In the genomic region with DNA sequence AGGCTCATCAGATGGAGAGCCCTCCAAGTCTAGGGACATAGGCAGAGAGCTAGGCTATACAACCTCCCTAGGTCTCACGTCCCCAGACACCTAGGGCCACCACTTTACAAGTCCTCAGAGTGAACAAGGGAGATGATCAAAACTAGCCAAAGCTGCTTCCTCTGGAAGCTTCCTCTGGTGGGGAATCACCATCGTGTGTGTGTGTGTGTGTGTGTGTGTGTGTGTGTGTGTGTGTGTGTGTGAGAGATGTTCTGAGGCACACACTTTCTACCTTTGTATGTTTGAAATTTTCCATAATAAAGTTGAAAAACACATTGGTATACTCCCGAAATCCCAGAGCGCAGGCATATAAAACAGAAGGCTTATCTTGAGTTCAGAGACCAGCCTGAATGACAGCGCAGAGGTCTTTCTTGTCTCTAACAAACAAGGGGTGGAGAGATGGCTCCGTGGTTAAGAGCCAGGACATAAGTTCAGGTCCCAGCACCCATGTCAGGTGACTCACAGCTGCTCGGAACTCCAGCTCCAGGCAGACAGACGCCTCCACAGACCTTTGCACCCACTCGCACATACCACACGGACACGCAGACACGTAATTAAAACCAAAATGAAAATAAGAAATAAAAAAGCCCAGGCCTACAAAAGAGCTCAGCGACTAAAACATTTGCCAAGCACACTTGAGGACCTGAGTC, we compare ENCODE assay signal across 19 mouse cellular contexts. TPM values are rescaled to one million over a fixed set of nuclear protein-coding genes. Genes with fewer than 3 reads are reported as not detected.
A peak's percentile ranks its signal among the peaks of the same experiment; 100 is the strongest.
DNase-seq lines count a peak whose midpoint lies in the region; ATAC-seq and TF ChIP-seq lines count a peak whose summit lies in the region.
"Had no signal": no experiment of that assay in that cellular context is flagged by ENCODE, and none has a peak within 500 bp of the region (broad histone marks: within the 10 kb centered on the region; RNA-seq: fewer than 3 reads in every experiment).

No protein-coding gene starts in this region.

- no peaks in the 10 kb centered on the region for H3K9me3 ChIP-seq in embryonic facial prominence, embryonic 13.5 days
- no peaks in the 10 kb centered on the region for H3K9me3 ChIP-seq in embryonic facial prominence, embryonic 10.5 days
- H3K9me3 ChIP-seq in kidney, embryonic 16.5 days (ENCODE audit: low read length), result no peaks in the 10 kb centered on the region
- peaks cover 11% of the 10 kb centered on the region for H3K9me3 ChIP-seq in CH12.LX (replicated peaks; ENCODE audit: low read length)
- H3K9me3 ChIP-seq in hindbrain, embryonic 16.5 days (ENCODE audit: control insufficient read depth, low read length), result no peaks in the 10 kb centered on the region
- H3K9me3 ChIP-seq: embryonic facial prominence, embryonic 12.5 days; hindbrain, embryonic 12.5 days; liver, embryonic 13.5 days; midbrain, embryonic 10.5 days had no signal

- H3K27ac ChIP-seq in embryonic facial prominence, embryonic 13.5 days, result 0 out of 2 replicates have a peak overlapping the region, but pooled peaks have one; percentile 11
- H3K27ac ChIP-seq in embryonic facial prominence, embryonic 10.5 days (replicated peaks), result no peak overlapping the region
- no peak overlapping the region for H3K27ac ChIP-seq in kidney, adult 2 months (ENCODE audit: insufficient read depth, low read depth, low read length)
- H3K27ac ChIP-seq in kidney, embryonic 16.5 days (ENCODE audit: low read length), result no peak overlapping the region
- H3K27ac ChIP-seq in CH12.LX (ENCODE audit: insufficient read depth, low read depth), result peak overlapping the region; percentile 99
- no peak overlapping the region for H3K27ac ChIP-seq in hindbrain, embryonic 16.5 days (ENCODE audit: low read depth, low read length)
- H3K27ac ChIP-seq: hindbrain, embryonic 12.5 days; midbrain, embryonic 10.5 days had no signal

- H3K27me3 ChIP-seq in embryonic facial prominence, embryonic 13.5 days, result no peaks in the 10 kb centered on the region
- no peaks in the 10 kb centered on the region for H3K27me3 ChIP-seq in embryonic facial prominence, embryonic 10.5 days (replicated peaks; ENCODE audit: low read depth, poor library complexity, severe bottlenecking)
- H3K27me3 ChIP-seq in kidney, adult 2 months (replicated peaks; ENCODE audit: control insufficient read depth, insufficient read depth, low read length), result no peaks in the 10 kb centered on the region
- no peaks in the 10 kb centered on the region for H3K27me3 ChIP-seq in kidney, embryonic 16.5 days (ENCODE audit: insufficient read depth, low read length)
- H3K27me3 ChIP-seq in CH12.LX (replicated peaks), result no peaks in the 10 kb centered on the region
- no peaks in the 10 kb centered on the region for H3K27me3 ChIP-seq in hindbrain, embryonic 16.5 days (replicated peaks; ENCODE audit: control insufficient read depth, insufficient read depth, low read length)
- H3K27me3 ChIP-seq: embryonic facial prominence, embryonic 12.5 days; hindbrain, embryonic 12.5 days; liver, embryonic 13.5 days had no signal

- dilution Hi-C loops in CH12.LX (cut with MboI; ENCODE audit: extremely low pct_ligation_motif_present, extremely low pct_unique_long_range_greater_than_20kb, low sequenced_read_pairs), result no loop called here

- 79% methylated on average over 13 of the region's 13 CpGs for WGBS in embryonic facial prominence, embryonic 13.5 days
- 88% methylated on average over 13 of the region's 13 CpGs for WGBS in embryonic facial prominence, embryonic 10.5 days
- whole genome bisulfite sequencing in kidney, adult 2 months, result 61% methylated on average over 13 of the region's 13 CpGs
- WGBS in kidney, embryonic 16.5 days, result 69% methylated on average over 13 of the region's 13 CpGs
- WGBS in hindbrain, embryonic 16.5 days, result 84% methylated on average over 13 of the region's 13 CpGs

- in situ Hi-C loops in CH12.LX (cut with MboI; ENCODE audit: low pct_ligation_motif_present, low pct_unique_long_range_greater_than_20kb, low sequenced_read_pairs), result no loop called here

- no peak for TF ChIP-seq CTCF in kidney, adult 2 months (conservative IDR thresholded peaks at IDR 0.05; ENCODE audit: insufficient read depth, insufficient read length, low read depth, low read length)
- no peak for TF ChIP-seq CTCF in CH12.LX (conservative IDR thresholded peaks at IDR 0.05 in 1 of 2, IDR thresholded peaks at IDR 0.05 in 1 of 2; ENCODE audit: low read depth in 2 of 2, low read length in 2 of 2)

- TF ChIP-seq RAD21 in CH12.LX (IDR thresholded peaks at IDR 0.05; ENCODE audit: low read depth, low read length), result no peak

- H3K36me3 ChIP-seq in embryonic facial prominence, embryonic 13.5 days, result no peaks in the 10 kb centered on the region
- H3K36me3 ChIP-seq in embryonic facial prominence, embryonic 10.5 days (replicated peaks), result no peaks in the 10 kb centered on the region
- H3K36me3 ChIP-seq in kidney, adult 2 months (ENCODE audit: control insufficient read depth, insufficient read depth, low read length), result no peaks in the 10 kb centered on the region
- no peaks in the 10 kb centered on the region for H3K36me3 ChIP-seq in kidney, embryonic 16.5 days (ENCODE audit: insufficient read depth, low read length)
- H3K36me3 ChIP-seq in CH12.LX (replicated peaks in 1 of 2; ENCODE audit: control insufficient read depth in 1 of 2, insufficient read depth in 1 of 2, low read length in 1 of 2), result peaks cover 9 to 47% of the 10 kb centered on the region in 2 experiments
- H3K36me3 ChIP-seq in hindbrain, embryonic 16.5 days (ENCODE audit: control insufficient read depth, insufficient read depth, low read length), result no peaks in the 10 kb centered on the region
- H3K36me3 ChIP-seq: embryonic facial prominence, embryonic 12.5 days; hindbrain, embryonic 12.5 days; liver, embryonic 13.5 days; midbrain, embryonic 10.5 days had no signal

- no peak for ATAC-seq in embryonic facial prominence, embryonic 13.5 days (ENCODE audit: insufficient number of reproducible peaks, insufficient read depth, low FRiP score, low TSS enrichment, low read depth)
- no peak for ATAC-seq in kidney, embryonic 16.5 days (ENCODE audit: low FRiP score, low TSS enrichment)
- no peak for ATAC-seq in hindbrain, embryonic 16.5 days
- ATAC-seq: forebrain, embryonic 14.5 days had no signal

- peaks cover 56% of the 10 kb centered on the region for H3K4me1 ChIP-seq in embryonic facial prominence, embryonic 13.5 days
- H3K4me1 ChIP-seq in embryonic facial prominence, embryonic 10.5 days, result peaks cover 35% of the 10 kb centered on the region
- no peaks in the 10 kb centered on the region; the same call in 1 of the 2 replicates for H3K4me1 ChIP-seq in kidney, adult 2 months (ENCODE audit: control insufficient read depth, insufficient read depth, low read length)
- peaks cover 34% of the 10 kb centered on the region for H3K4me1 ChIP-seq in kidney, embryonic 16.5 days (ENCODE audit: insufficient read depth, low read length)
- H3K4me1 ChIP-seq in CH12.LX (ENCODE audit: control insufficient read depth in 1 of 2, insufficient read depth in 2 of 2), result peaks cover 44 to 82% of the 10 kb centered on the region in 2 experiments
- H3K4me1 ChIP-seq in hindbrain, embryonic 16.5 days (ENCODE audit: control insufficient read depth, insufficient read depth, low read depth, low read length), result peaks cover 7% of the 10 kb centered on the region

- H3K4me3 ChIP-seq in embryonic facial prominence, embryonic 13.5 days, result no peak overlapping the region
- no peak overlapping the region for H3K4me3 ChIP-seq in embryonic facial prominence, embryonic 10.5 days
- H3K4me3 ChIP-seq in kidney, adult 2 months (ENCODE audit: insufficient read depth, low read depth, low read length), result no peak overlapping the region
- H3K4me3 ChIP-seq in kidney, embryonic 16.5 days (ENCODE audit: low read length), result no peak overlapping the region
- no peak overlapping the region for H3K4me3 ChIP-seq in CH12.LX (replicated peaks in 1 of 3; ENCODE audit: low read depth in 2 of 3, low read length in 2 of 3, poor library complexity in 1 of 3)
- H3K4me3 ChIP-seq in hindbrain, embryonic 16.5 days (ENCODE audit: low read length), result no peak overlapping the region
- H3K4me3 ChIP-seq: embryonic facial prominence, embryonic 12.5 days; hindbrain, embryonic 12.5 days; liver, embryonic 13.5 days; midbrain, embryonic 10.5 days had no signal

- peaks cover 89% of the 10 kb centered on the region for H3K79me2 ChIP-seq in CH12.LX (replicated peaks; ENCODE audit: control insufficient read depth, extremely low read depth, insufficient read depth, poor library complexity, severe bottlenecking)

- no peak overlapping the region for H3K4me2 ChIP-seq in embryonic facial prominence, embryonic 13.5 days
- no peak overlapping the region for H3K4me2 ChIP-seq in kidney, embryonic 16.5 days (replicated peaks; ENCODE audit: low read depth, low read length)
- H3K4me2 ChIP-seq in CH12.LX (ENCODE audit: insufficient read depth, low read depth, poor library complexity, severe bottlenecking), result peak overlapping the region; percentile 26
- no peak overlapping the region for H3K4me2 ChIP-seq in hindbrain, embryonic 16.5 days (ENCODE audit: low read length)
- H3K4me2 ChIP-seq: embryonic facial prominence, embryonic 12.5 days; hindbrain, embryonic 12.5 days; liver, embryonic 13.5 days had no signal

- TF ChIP-seq EP300 in CH12.LX (IDR thresholded peaks at IDR 0.05; ENCODE audit: low read length), result no peak

- TF ChIP-seq POLR2A in kidney, adult 2 months (IDR thresholded peaks at IDR 0.05; ENCODE audit: low read depth, low read length), result no peak
- no peak for TF ChIP-seq POLR2A in CH12.LX (IDR thresholded peaks at IDR 0.05; ENCODE audit: low read depth, low read length)

- DNase-seq in embryonic facial prominence, embryonic 10.5 days (ENCODE audit: low spot score), result no peak
- DNase-seq in kidney, adult 2 months, result peak; percentile 45
- no peak for DNase-seq in CH12.LX (ENCODE audit: extremely low read depth)
- DNase-seq in naive thymus-derived CD4-positive, alpha-beta T cell, adult 2 months (ENCODE audit: low read depth), result peak; percentile 43
- DNase-seq in neural tube, embryonic 10.5 days (ENCODE audit: extremely low spot score, low spot score), result no peak
- DNase-seq: adrenal gland, adult 2 months; cerebellum, adult 8-10 months; gastrocnemius, postnatal 14 days; liver, embryonic 13.5 days; lung, embryonic 14.5 days; lung, postnatal 36 days; thymus, postnatal 25 days had no signal

- H3K9ac ChIP-seq in embryonic facial prominence, embryonic 13.5 days, result no peak overlapping the region
- no peak overlapping the region for H3K9ac ChIP-seq in kidney, embryonic 16.5 days (replicated peaks; ENCODE audit: low read length)
- H3K9ac ChIP-seq in CH12.LX (ENCODE audit: insufficient read depth, low read depth), result no peak overlapping the region
- H3K9ac ChIP-seq in hindbrain, embryonic 16.5 days (ENCODE audit: low read depth, low read length), result no peak overlapping the region
- H3K9ac ChIP-seq: embryonic facial prominence, embryonic 12.5 days; hindbrain, embryonic 12.5 days; liver, embryonic 13.5 days; lung, embryonic 14.5 days had no signal

RNA-seq across cellular contexts. Expression of a gene that starts 11.6 kb away (rescaled TPM):
- 3.3 and 3.6 TPM in 2 replicates for polyA plus RNA-seq in embryonic facial prominence, embryonic 13.5 days (2015; fragmentation: Nextera tagmentation; extraction: Ambion mirVana)
- 1.0 and 1.5 TPM in 2 replicates for polyA plus RNA-seq in embryonic facial prominence, embryonic 10.5 days (2016; fragmentation: Nextera tagmentation; extraction: Ambion mirVana)
- 7.8 and 9.8 TPM in 2 replicates for polyA plus RNA-seq in kidney, adult 2 months (2012; rRNA removed)
- polyA plus RNA-seq in kidney, embryonic 16.5 days (2015; fragmentation: Nextera tagmentation; extraction: Ambion mirVana), result 3.5 and 3.8 TPM in 2 replicates
- total RNA-seq in CH12.LX (2012; rRNA removed) (63.8 and 73.1 TPM in 2 replicates), CH12.LX (2014; rRNA removed) (21.3 and 22.5 TPM in 2 replicates)
- polyA plus RNA-seq in CH12.LX (2012; ENCODE audit: insufficient read length, low read depth), result 48.9 and 61.2 TPM in 2 replicates
- 4.4 and 6.1 TPM in 2 replicates for polyA plus RNA-seq in hindbrain, embryonic 16.5 days (2015; fragmentation: Nextera tagmentation; extraction: Ambion mirVana)

Comparison
In these comparisons a context has a peak if more than half of its experiments do, and no peak if none do; other contexts are left out.
1. H3K27ac ChIP-seq: peak in embryonic facial prominence, embryonic 13.5 days (single experiment) and CH12.LX (single experiment); none in embryonic facial prominence, embryonic 10.5 days (single experiment), kidney, adult 2 months (single experiment), kidney, embryonic 16.5 days (single experiment) and hindbrain, embryonic 16.5 days (single experiment).
2. DNase-seq: peak in kidney, adult 2 months (single experiment) and naive thymus-derived CD4-positive, alpha-beta T cell, adult 2 months (single experiment); none in embryonic facial prominence, embryonic 10.5 days (single experiment), CH12.LX (single experiment) and neural tube, embryonic 10.5 days (single experiment).